Comparison of ENCODE assay signal across 11 mouse cellular contexts in genomic region chr7:137060488-137060887, GRCm38 (mm10).
DNase-seq lines count a peak whose midpoint lies in the region; ATAC-seq and TF ChIP-seq lines count a peak whose summit lies in the region.
"Had no signal": no experiment of that assay in that cellular context is flagged by ENCODE, and none has a peak within 500 bp of the region (broad histone marks: within the 10 kb centered on the region; RNA-seq: fewer than 3 reads in every experiment).

No protein-coding gene starts in this region.

- no peak for ATAC-seq in CD4-positive, CD25-positive, alpha-beta regulatory T cell, adult 4 months
- no peak for ATAC-seq in intestine, postnatal 0 days
- no peak for ATAC-seq in intestine, embryonic 16.5 days

- no peaks in the 10 kb centered on the region for H3K4me1 ChIP-seq in intestine, postnatal 0 days (replicated peaks; ENCODE audit: control insufficient read depth, insufficient read depth, low read length)
- no peaks in the 10 kb centered on the region for H3K4me1 ChIP-seq in intestine, embryonic 16.5 days (ENCODE audit: control insufficient read depth, insufficient read depth, low read length)
- H3K4me1 ChIP-seq: limb, embryonic 13.5 days had no signal

- no peaks in the 10 kb centered on the region for H3K36me3 ChIP-seq in intestine, postnatal 0 days (ENCODE audit: control insufficient read depth, insufficient read depth)
- H3K36me3 ChIP-seq in intestine, embryonic 16.5 days (ENCODE audit: control insufficient read depth, insufficient read depth, low read length), result no peaks in the 10 kb centered on the region
- H3K36me3 ChIP-seq: heart, embryonic 13.5 days; limb, embryonic 13.5 days had no signal

- H3K4me2 ChIP-seq in intestine, postnatal 0 days (replicated peaks; ENCODE audit: low read depth), result no peak overlapping the region
- H3K4me2 ChIP-seq in intestine, embryonic 16.5 days (ENCODE audit: low read depth, low read length), result no peak overlapping the region
- H3K4me2 ChIP-seq: heart, embryonic 13.5 days; limb, embryonic 13.5 days had no signal

- TF ChIP-seq CTCF in intestine, postnatal 0 days (IDR thresholded peaks at IDR 0.05; ENCODE audit: low read depth), result peak; percentile 49

- peak; percentile 20 for DNase-seq in CD4-positive, CD25-positive, alpha-beta regulatory T cell, adult 2 months (ENCODE audit: low read depth, low spot score)
- DNase-seq in right cerebral cortex, postnatal 4 days, result peak; percentile 41
- DNase-seq in right cerebral cortex, adult 2 months (ENCODE audit: low spot score in 2 of 2), result no peak
- peak; percentile 40 for DNase-seq in retina, embryonic 14.5 days (ENCODE audit: low spot score)
- DNase-seq in spleen, postnatal 4 days (ENCODE audit: low spot score in 2 of 2), result no peak
- DNase-seq: adrenal gland, adult 8-10 months had no signal

- no peaks in the 10 kb centered on the region for H3K9me3 ChIP-seq in intestine, postnatal 0 days (ENCODE audit: control insufficient read depth)
- no peaks in the 10 kb centered on the region for H3K9me3 ChIP-seq in intestine, embryonic 16.5 days (ENCODE audit: control insufficient read depth, low read length)
- H3K9me3 ChIP-seq: heart, embryonic 13.5 days; limb, embryonic 13.5 days had no signal

- H3K27me3 ChIP-seq in intestine, postnatal 0 days (replicated peaks; ENCODE audit: control insufficient read depth, insufficient read depth, low read length), result no peaks in the 10 kb centered on the region
- no peaks in the 10 kb centered on the region for H3K27me3 ChIP-seq in intestine, embryonic 16.5 days (replicated peaks; ENCODE audit: control insufficient read depth, insufficient read depth, low read length)
- H3K27me3 ChIP-seq: heart, embryonic 13.5 days had no signal

- WGBS in intestine, postnatal 0 days, result 41% methylated on average over 3 of the region's 3 CpGs
- 48% methylated on average over 3 of the region's 3 CpGs for WGBS in intestine, embryonic 16.5 days

- H3K27ac ChIP-seq in intestine, postnatal 0 days (ENCODE audit: low read depth, low read length), result no peak overlapping the region
- no peak overlapping the region for H3K27ac ChIP-seq in intestine, embryonic 16.5 days (ENCODE audit: low read length)
- H3K27ac ChIP-seq: heart, embryonic 13.5 days; limb, embryonic 13.5 days had no signal

- no peak overlapping the region for H3K9ac ChIP-seq in intestine, postnatal 0 days (ENCODE audit: low read depth, low read length)
- H3K9ac ChIP-seq in intestine, embryonic 16.5 days (ENCODE audit: low read depth, low read length), result no peak overlapping the region
- H3K9ac ChIP-seq: heart, embryonic 13.5 days; limb, embryonic 13.5 days had no signal

- H3K4me3 ChIP-seq in intestine, postnatal 0 days (ENCODE audit: low read depth, low read length), result no peak overlapping the region
- no peak overlapping the region for H3K4me3 ChIP-seq in intestine, embryonic 16.5 days (ENCODE audit: low read length)
- H3K4me3 ChIP-seq: heart, embryonic 13.5 days; limb, embryonic 13.5 days had no signal

Comparison
In these comparisons a context has a peak if more than half of its experiments do, and no peak if none do; other contexts are left out.
1. DNase-seq: peak in CD4-positive, CD25-positive, alpha-beta regulatory T cell, adult 2 months (single experiment), right cerebral cortex, postnatal 4 days (single experiment) and retina, embryonic 14.5 days (single experiment); none in right cerebral cortex, adult 2 months (0 of 2) and spleen, postnatal 4 days (0 of 2).